Mouse (Mus musculus) midbrain, embryonic 10.5 days (tissue): ENCODE results near the gene Pacrg. TPM values are rescaled to one million over a fixed set of nuclear protein-coding genes. Genes with fewer than 3 reads are reported as not detected.
A peak's percentile ranks its signal among the peaks of the same experiment; 100 is the strongest.

Source experiments
- DNase-seq: peaks from one replicate; pipeline ENCODE4 v3.0.0-alpha.2; 2017; ENCODE audit warnings: low spot score
- H3K27ac ChIP-seq: fragments of 300-500 bp; sonication (generic); replicated peaks from 2 replicates; pipeline ENCODE4 v1.5.1; 2016; ENCODE audit warnings: mild to moderate bottlenecking
- H3K27me3 ChIP-seq: fragments of 300-500 bp; sonication (generic); 2 replicates; pipeline ENCODE4 v1.6.1; 2016; ENCODE audit warnings: low read depth, mild to moderate bottlenecking; ENCODE audit not compliant: poor library complexity, severe bottlenecking
- H3K36me3 ChIP-seq: fragments of 300-500 bp; sonication (generic); 2 replicates; pipeline ENCODE4 v1.6.1; 2016; ENCODE audit warnings: mild to moderate bottlenecking, moderate library complexity
- H3K4me1 ChIP-seq: fragments of 300-500 bp; sonication (generic); 2 replicates; pipeline ENCODE4 v1.6.1; 2016
- H3K4me3 ChIP-seq: fragments of 300-500 bp; sonication (generic); 2 replicates; pipeline ENCODE4 v1.5.1; 2016; ENCODE audit warnings: mild to moderate bottlenecking, moderate library complexity
- H3K9me3 ChIP-seq: fragments of 300-500 bp; sonication (generic); replicated peaks from 2 replicates; pipeline ENCODE4 v1.6.1; 2016; ENCODE audit warnings: mild to moderate bottlenecking
- WGBS: fragments of 180-500 bp; shearing (Covaris S2); methylation state at CpG from one replicate; pipeline ENCODE4 v1.1.7; 2016; 5-methylcytosine and 5-hydroxymethylcytosine counted together
- polyA plus RNA-seq: library from polyadenylated mRNA; unstranded; fragments of >200 nt; fragmentation: Nextera tagmentation; extraction: Ambion mirVana; gene quantifications from 2 replicates; pipeline ENCODE4 v1.2.1, GENCODE M21; 2016

Gene Pacrg
- polyA plus RNA-seq, 1 experiment from 2014 or later = 2.7 TPM

DNA sequence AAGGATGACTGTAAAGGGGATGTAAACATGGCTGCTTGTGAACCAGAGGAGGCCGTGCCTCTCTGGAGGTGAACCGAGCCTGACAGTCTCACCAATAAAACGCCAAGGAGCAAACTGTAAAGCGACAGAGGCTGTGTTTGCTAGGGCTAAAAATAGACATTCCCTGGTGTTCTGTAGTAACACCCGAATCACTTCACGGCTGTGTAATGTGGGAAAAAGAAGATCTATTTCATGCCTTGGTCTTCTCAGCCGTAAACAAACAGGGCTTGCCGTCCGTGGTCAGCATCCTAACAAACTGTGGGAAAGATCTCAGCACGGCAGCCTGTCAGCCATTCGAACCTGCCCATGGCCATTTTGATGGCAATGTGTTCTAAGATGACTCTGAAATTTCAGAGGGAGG is 442.8 kb downstream of the Pacrg start:
- H3K27ac ChIP-seq = peak overlapping the region; percentile 55; the same call in 1 of the 2 replicates

DNA sequence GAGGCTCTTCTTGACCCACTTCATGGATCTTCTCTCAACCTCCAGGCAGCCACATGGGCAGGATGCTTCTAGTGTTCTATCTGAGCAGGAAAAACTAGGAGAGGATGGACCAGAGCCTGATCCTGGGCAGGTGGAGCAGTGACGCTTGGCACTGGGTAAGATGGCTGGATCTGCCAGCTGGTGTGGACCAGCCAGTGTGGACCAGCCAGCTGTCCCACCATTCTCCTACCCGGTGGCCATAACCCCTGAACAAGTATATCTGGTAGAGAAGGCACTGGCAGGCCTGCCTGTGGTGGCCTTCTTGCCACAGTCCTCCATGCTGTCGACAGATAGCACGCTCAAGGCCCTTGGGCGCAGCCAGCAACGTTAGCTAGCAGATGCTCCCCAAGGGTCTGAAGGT is 443.2 kb downstream of the Pacrg start:
- 93% methylated on average over 6 of the region's 6 CpGs for WGBS
- Histone ChIP-seq H3K9me3 (no peaks in the 10 kb centered on the region), H3K36me3 (no peaks in the 10 kb centered on the region), H3K4me1 (peaks cover 66% of the 10 kb centered on the region), H3K4me3 (no peak overlapping the region), H3K27me3 (no peaks in the 10 kb centered on the region), H3K27ac (peak overlapping the region; percentile 55; the same call in 1 of the 2 replicates)
- no peak for DNase-seq

More for the DNA sequence above, 442.8 kb downstream of the Pacrg start:
- WGBS = 86% methylated on average over 11 of the region's 11 CpGs
- Histone ChIP-seq H3K9me3 (no peaks in the 10 kb centered on the region), H3K27me3 (no peaks in the 10 kb centered on the region), H3K4me3 (no peak overlapping the region), H3K36me3 (no peaks in the 10 kb centered on the region), H3K4me1 (peaks cover 66% of the 10 kb centered on the region)
- no peak for DNase-seq

GRCm38 (mm10) chr17:10394855-10395254 is 445.3 kb downstream of the Pacrg start:
- peaks cover 63% of the 10 kb centered on the region for H3K4me1 ChIP-seq
- WGBS = 37% methylated on average over 8 of the region's 8 CpGs

DNA sequence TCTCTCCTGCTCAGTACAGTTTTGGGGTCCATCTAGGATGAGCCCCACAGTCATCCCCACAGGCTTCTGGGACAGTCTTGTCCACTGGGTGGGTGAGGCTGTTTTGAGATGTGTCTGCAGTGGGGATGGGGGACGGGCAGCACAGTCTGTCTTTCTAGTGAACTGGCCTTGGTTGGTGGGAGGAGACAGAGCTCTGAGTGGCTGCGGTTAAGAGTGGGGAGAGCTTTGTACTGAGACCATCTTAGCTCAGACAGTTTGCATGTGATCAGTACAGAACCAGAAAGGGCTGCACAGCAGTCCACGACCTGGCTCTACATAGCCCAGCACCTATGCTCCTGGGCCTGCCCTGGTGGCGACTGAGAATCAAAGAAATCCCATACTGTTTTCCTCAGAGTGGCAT is 446.3 kb downstream of the Pacrg start:
- Histone ChIP-seq H3K36me3 (no peaks in the 10 kb centered on the region), H3K4me1 (peaks cover 61% of the 10 kb centered on the region), H3K4me3 (no peak overlapping the region), H3K27ac (peak overlapping the region; percentile 77; the same call in 1 of the 2 replicates), H3K27me3 (no peaks in the 10 kb centered on the region), H3K9me3 (no peaks in the 10 kb centered on the region)
- no peak for DNase-seq
- 81% methylated on average over 4 of the region's 4 CpGs for WGBS

More at GRCm38 (mm10) chr17:10394855-10395254, 445.3 kb downstream of the Pacrg start:
- H3K27me3 ChIP-seq = no peaks in the 10 kb centered on the region
- H3K36me3 ChIP-seq = no peaks in the 10 kb centered on the region
- H3K9me3 ChIP-seq = no peaks in the 10 kb centered on the region
- no peak overlapping the region for H3K4me3 ChIP-seq
- DNase-seq = no peak
- H3K27ac ChIP-seq = peak overlapping the region; percentile 77

DNA sequence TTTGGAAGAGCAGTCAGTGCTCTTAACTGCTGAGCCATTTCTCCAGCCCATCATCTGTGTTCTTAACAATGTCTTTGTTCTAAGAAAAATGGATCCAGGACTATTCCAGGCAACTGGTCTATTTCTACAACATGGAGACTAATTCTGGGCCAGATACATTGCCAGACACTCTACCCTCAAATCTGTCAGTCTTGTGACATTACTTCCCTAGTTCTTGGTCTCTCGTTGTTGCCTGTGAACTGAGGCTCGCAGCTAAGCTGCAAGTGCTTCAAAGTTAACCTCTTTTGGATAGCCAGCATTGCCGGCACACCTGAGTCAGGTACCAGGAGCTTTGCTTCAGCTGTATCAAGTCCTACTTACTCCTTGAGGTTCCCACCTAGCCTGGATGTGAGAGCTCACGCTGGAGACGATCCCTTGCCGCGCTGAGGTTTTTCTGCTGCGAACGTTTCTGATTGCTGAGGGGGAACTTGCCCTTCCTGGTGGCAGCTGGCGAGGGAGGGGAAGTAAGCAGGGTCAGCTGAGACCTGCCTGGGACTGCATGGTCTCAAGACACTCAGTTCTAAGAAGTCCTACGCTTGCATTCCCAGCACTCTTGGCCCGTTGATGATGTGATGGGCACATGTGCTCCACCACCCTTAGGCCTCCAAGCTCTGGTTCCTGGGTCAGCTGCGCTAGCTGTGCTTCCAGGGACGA is 447.6 kb downstream of the Pacrg start:
- peaks cover 51% of the 10 kb centered on the region for H3K4me1 ChIP-seq
- DNase-seq = no peak
- H3K27ac ChIP-seq = no peak overlapping the region
- H3K27me3 ChIP-seq = no peaks in the 10 kb centered on the region
- no peaks in the 10 kb centered on the region for H3K9me3 ChIP-seq
- no peaks in the 10 kb centered on the region for H3K36me3 ChIP-seq
- 84% methylated on average over 14 of the region's 14 CpGs for WGBS
- H3K4me3 ChIP-seq = no peak overlapping the region

GRCm38 (mm10) chr17:10390232-10391172 is 449.6 kb downstream of the Pacrg start:
- no peak for DNase-seq
- H3K27me3 ChIP-seq = no peaks in the 10 kb centered on the region
- H3K9me3 ChIP-seq = no peaks in the 10 kb centered on the region
- H3K36me3 ChIP-seq = no peaks in the 10 kb centered on the region
- peaks cover 44% of the 10 kb centered on the region for H3K4me1 ChIP-seq
- peak overlapping the region; percentile 77 for H3K27ac ChIP-seq
- H3K4me3 ChIP-seq = no peak overlapping the region
- 60% methylated on average over 19 of the region's 19 CpGs for WGBS

DNA sequence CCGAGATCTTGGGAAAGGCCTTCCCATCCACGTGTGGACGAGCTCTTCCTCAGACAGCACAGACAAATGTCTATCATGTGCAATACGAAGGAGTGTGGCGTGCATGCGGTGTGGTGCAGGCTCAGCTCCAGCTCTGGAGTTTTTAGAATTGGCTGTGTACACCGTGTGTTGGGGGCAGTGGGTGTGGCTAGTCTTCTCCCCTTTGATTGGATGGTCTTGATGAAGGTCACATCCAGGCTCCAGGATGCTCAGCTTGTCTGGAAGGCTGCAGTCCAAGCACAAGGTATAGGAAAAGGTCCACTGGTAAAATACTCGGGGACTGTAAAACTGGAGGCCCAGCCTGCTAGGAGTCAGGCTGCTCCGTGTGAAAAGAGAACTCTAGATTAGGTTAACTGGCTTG is 450.4 kb downstream of the Pacrg start:
- Histone ChIP-seq H3K9me3 (no peaks in the 10 kb centered on the region), H3K4me1 (peaks cover 37% of the 10 kb centered on the region), H3K4me3 (no peak overlapping the region), H3K27me3 (no peaks in the 10 kb centered on the region), H3K27ac (peak overlapping the region; percentile 77), H3K36me3 (no peaks in the 10 kb centered on the region)
- WGBS = 85% methylated on average over 9 of the region's 9 CpGs
- DNase-seq = no peak

- no peak overlapping the region for H3K4me3 ChIP-seq
- DNase-seq = no peak
- WGBS = 79% methylated on average over 6 of the region's 6 CpGs
- no peaks in the 10 kb centered on the region for H3K36me3 ChIP-seq
- H3K9me3 ChIP-seq = no peaks in the 10 kb centered on the region
- no peak overlapping the region for H3K27ac ChIP-seq
- H3K27me3 ChIP-seq = no peaks in the 10 kb centered on the region
- H3K4me1 ChIP-seq = peaks cover 24% of the 10 kb centered on the region
Observed at GRCm38 (mm10) chr17:10386548-10386947, 453.6 kb downstream of the Pacrg start.

- Histone ChIP-seq H3K4me1 (peaks cover 4% of the 10 kb centered on the region; the same call in 1 of the 2 replicates), H3K36me3 (no peaks in the 10 kb centered on the region), H3K27me3 (no peaks in the 10 kb centered on the region), H3K4me3 (no peak overlapping the region), H3K27ac (no peak overlapping the region), H3K9me3 (no peaks in the 10 kb centered on the region)
- 90% methylated on average over 6 of the region's 6 CpGs for WGBS
- DNase-seq = no peak
Observed at GRCm38 (mm10) chr17:10383406-10383805, 456.7 kb downstream of the Pacrg start.

DNA sequence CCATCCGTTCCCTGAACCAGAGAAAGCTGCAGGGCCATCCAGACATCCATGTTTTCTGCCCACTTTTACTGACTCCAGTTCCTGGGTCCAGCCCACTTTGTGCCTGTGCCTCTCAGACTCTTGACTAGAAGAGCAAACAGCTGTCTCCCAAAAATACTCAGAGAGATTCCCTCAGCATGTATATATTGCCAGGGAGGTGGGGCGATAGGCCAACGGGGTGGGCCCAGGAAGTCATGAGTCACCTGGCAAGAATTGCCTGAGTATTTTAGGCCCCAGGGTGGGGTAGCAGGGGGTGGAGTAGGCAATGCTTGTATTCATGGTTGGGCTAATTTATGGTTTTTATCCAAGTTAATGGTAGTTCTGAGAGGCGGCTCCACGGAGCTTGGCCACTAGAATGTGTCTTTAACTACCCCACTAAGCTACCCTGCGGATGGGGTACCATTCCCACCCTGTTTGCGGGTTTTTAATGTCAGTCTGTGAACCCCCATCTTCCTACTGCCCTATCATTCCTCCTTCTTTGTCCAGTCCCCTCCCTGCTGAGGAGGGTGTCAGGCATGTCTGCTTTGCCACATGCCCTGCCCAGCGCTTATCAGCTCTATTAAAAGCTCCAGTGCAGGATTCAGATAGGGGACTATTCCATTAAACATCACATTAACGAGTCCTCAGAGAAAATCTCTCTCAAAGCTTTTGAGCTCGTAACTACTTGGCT is 461.5 kb downstream of the Pacrg start:
- Histone ChIP-seq H3K27me3 (no peaks in the 10 kb centered on the region), H3K36me3 (no peaks in the 10 kb centered on the region), H3K4me3 (no peak overlapping the region), H3K9me3 (no peaks in the 10 kb centered on the region), H3K4me1 (peaks cover 18% of the 10 kb centered on the region), H3K27ac (no peak overlapping the region)
- 89% methylated on average over 10 of the region's 10 CpGs for WGBS
- no peak for DNase-seq

- DNase-seq = no peak
- H3K4me1 ChIP-seq = peaks cover 25% of the 10 kb centered on the region
- H3K27ac ChIP-seq = no peak overlapping the region
- no peak overlapping the region for H3K4me3 ChIP-seq
- H3K27me3 ChIP-seq = no peaks in the 10 kb centered on the region
- no peaks in the 10 kb centered on the region for H3K9me3 ChIP-seq
- no peaks in the 10 kb centered on the region for H3K36me3 ChIP-seq
- 95% methylated on average over 2 of the region's 2 CpGs for WGBS
Observed at GRCm38 (mm10) chr17:10377606-10378005, 462.5 kb downstream of the Pacrg start.

GRCm38 (mm10) chr17:10374316-10374715 is 465.8 kb downstream of the Pacrg start:
- H3K4me1 ChIP-seq = peaks cover 28% of the 10 kb centered on the region
- H3K9me3 ChIP-seq = no peaks in the 10 kb centered on the region
- H3K36me3 ChIP-seq = no peaks in the 10 kb centered on the region
- peak; percentile 40 for DNase-seq
- peak overlapping the region; percentile 2; the same call in 1 of the 2 replicates for H3K4me3 ChIP-seq
- 30% methylated on average over 7 of the region's 7 CpGs for WGBS
- no peaks in the 10 kb centered on the region for H3K27me3 ChIP-seq
- peak overlapping the region; percentile 76 for H3K27ac ChIP-seq
